Mouse (Mus musculus) ES-E14 (cell line): ENCODE measurements at regions not wholly inside any gene's neighbourhood (a gene's known extent, or its start where the extent isn't known, plus 50 kb on each side); places are given as distances from the start of the nearest gene placed in this dataset.

Experiments used
- HCFC1 ChIP-seq: IDR thresholded peaks from 2 replicates; pipeline ENCODE4 v1.6.1; 2012; ENCODE audit warnings: low read length, inconsistent platforms, borderline replicate concordance; ENCODE audit not compliant: insufficient read depth
- MAFK ChIP-seq: IDR thresholded peaks from 2 replicates; pipeline ENCODE4 v1.6.1; 2014; ENCODE audit warnings: mild to moderate bottlenecking, low read depth, low read length, inconsistent platforms; ENCODE audit not compliant: insufficient read depth
- ZC3H11A ChIP-seq: IDR thresholded peaks from 2 replicates; pipeline ENCODE4 v1.6.1; 2012; ENCODE audit warnings: low read depth, mild to moderate bottlenecking, inconsistent platforms, low read length, borderline replicate concordance

DNA sequence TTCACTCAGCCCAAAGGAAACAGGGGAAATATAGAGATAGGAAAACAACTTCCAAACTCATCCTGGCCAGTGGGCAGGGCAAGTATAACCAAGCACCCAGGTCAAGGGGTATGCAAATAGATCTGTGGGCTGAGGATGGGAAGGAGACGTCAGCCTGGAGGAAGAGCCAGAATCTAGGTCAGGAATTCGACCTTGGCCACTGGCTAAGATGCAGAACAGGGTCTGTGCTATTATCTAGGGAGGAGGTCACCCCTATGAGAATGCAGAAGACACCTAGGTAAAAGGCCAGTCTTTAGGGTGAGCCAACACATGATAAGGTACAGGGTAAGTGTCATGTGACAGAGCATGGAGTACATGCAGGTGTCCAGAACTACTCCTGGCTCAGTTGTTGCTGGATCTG lies 68.8 kb downstream of the Rassf10 start:
- TF ChIP-seq ZC3H11A: no peak
- no peak for TF ChIP-seq HCFC1
- no peak for TF ChIP-seq MAFK
